Mouse (Mus musculus) mouse embryonic stem cell (cell line): Measurements from ENCODE around the gene Kdm5c.
"Not testable (repeated sequence)": the region's sequence is repeated elsewhere in the genome, so short reads cannot be mapped to it uniquely, and the experiment has no call there.

ENCODE experiments used
- in situ Hi-C, 2 experiments: fragments of 300-500 bp; cut with MboI; formaldehyde crosslinking; loops; 1 replicate in 1 of 2; 3 replicates in 1 of 2; pipeline ENCODE4 v1.14.3; 2019 to 2020; ENCODE audit warnings: low sequenced_read_pairs in 2 of 2, low pct_unique_long_range_greater_than_20kb in 1 of 2, mixed read lengths in 1 of 2; ENCODE audit not compliant: unreplicated experiment in 1 of 2

The Kdm5c gene

GRCm38 (mm10) chrX:152271189-152271588, 38.4 kb downstream of the Kdm5c start:
- in situ Hi-C loops: no loop called here

- in situ Hi-C loops: no loop called here
Measured at GRCm38 (mm10) chrX:152279384-152279783, 46.6 kb downstream of the Kdm5c start.

- in situ Hi-C loops: no loop called here
Measured at GRCm38 (mm10) chrX:152284746-152285145, 51.9 kb downstream of the Kdm5c start.

GRCm38 (mm10) chrX:152287026-152287425, 54.2 kb downstream of the Kdm5c start:
- in situ Hi-C loops: not testable (repeated sequence)

GRCm38 (mm10) chrX:152306224-152306623, 73.4 kb downstream of the Kdm5c start:
- in situ Hi-C loops: loop anchor here (5.0 to 10.0 kb wide), 2 partner anchors 61 to 64 kb away; no protein-coding TSS in a partner anchor

GRCm38 (mm10) chrX:152307371-152307770, 74.6 kb downstream of the Kdm5c start:
- in situ Hi-C loops: loop anchor here (5.0 to 10.0 kb wide), 2 partner anchors 63 to 65 kb away; no protein-coding TSS in a partner anchor

GRCm38 (mm10) chrX:152307942-152308341, 75.1 kb downstream of the Kdm5c start:
- in situ Hi-C loops: loop anchor here (5.0 to 10.0 kb wide), 2 partner anchors 63 to 66 kb away; no protein-coding TSS in a partner anchor

GRCm38 (mm10) chrX:152320535-152320934, 87.7 kb downstream of the Kdm5c start:
- in situ Hi-C loops: no loop called here

- in situ Hi-C loops: no loop called here
Measured at GRCm38 (mm10) chrX:152322776-152323175, 90.0 kb downstream of the Kdm5c start.

GRCm38 (mm10) chrX:152323584-152323983, 90.8 kb downstream of the Kdm5c start:
- in situ Hi-C loops: no loop called here
